Mouse (Mus musculus) limb, embryonic 15.5 days (tissue): ENCODE data around the gene Gm49336. TPM values are rescaled to one million over a fixed set of nuclear protein-coding genes. Genes with fewer than 3 reads are reported as not detected.

ENCODE experiments used
- ATAC-seq: fragments of 200-750 bp; cut with Nextera tagmentation; 2 replicates; pipeline ENCODE4 v1.8.0; 2017; ENCODE audit warnings: low read depth, moderate TSS enrichment; ENCODE audit not compliant: insufficient number of reproducible peaks, low FRiP score, low TSS enrichment
- H3K27ac ChIP-seq: fragments of 300-500 bp; sonication (generic); 2 replicates; pipeline ENCODE4 v1.5.1; 2015; ENCODE audit warnings: moderate library complexity, mild to moderate bottlenecking, inconsistent platforms
- H3K27me3 ChIP-seq: fragments of 300-500 bp; sonication (generic); 2 replicates; pipeline ENCODE4 v1.6.1; 2015; ENCODE audit warnings: inconsistent platforms
- H3K36me3 ChIP-seq: fragments of 300-500 bp; sonication (generic); 2 replicates; pipeline ENCODE4 v1.6.1; 2015; ENCODE audit warnings: inconsistent platforms
- H3K4me1 ChIP-seq: fragments of 300-500 bp; sonication (generic); 2 replicates; pipeline ENCODE4 v1.6.1; 2015; ENCODE audit warnings: inconsistent platforms
- H3K4me2 ChIP-seq: fragments of 300-500 bp; sonication (generic); 2 replicates; pipeline ENCODE4 v1.6.1; 2015; ENCODE audit warnings: mild to moderate bottlenecking, inconsistent platforms
- H3K4me3 ChIP-seq: fragments of 300-500 bp; sonication (generic); 2 replicates; pipeline ENCODE4 v1.5.1; 2015; ENCODE audit warnings: mild to moderate bottlenecking, inconsistent platforms
- H3K9ac ChIP-seq: fragments of 300-500 bp; sonication (generic); 2 replicates; pipeline ENCODE4 v1.6.1; 2015; ENCODE audit warnings: inconsistent platforms
- H3K9me3 ChIP-seq: fragments of 300-500 bp; sonication (generic); 2 replicates; pipeline ENCODE4 v1.6.1; 2016; ENCODE audit warnings: inconsistent platforms
- WGBS: fragments of 180-500 bp; shearing (Covaris S2); methylation state at CpG from one replicate; pipeline ENCODE4 v1.1.7; 2015; 5-methylcytosine and 5-hydroxymethylcytosine counted together
- microRNA counts: library from miRNA; unstranded; fragments of <30 nt; microRNA quantifications from one replicate; lab custom pipeline; 2016
- microRNA-seq: library from miRNA; unstranded; fragments of <30 nt; microRNA quantifications from one replicate; pipeline ENCODE4, GENCODE M21; 2016
- polyA plus RNA-seq: library from polyadenylated mRNA; unstranded; fragments of >200 nt; fragmentation: Nextera tagmentation; extraction: Ambion mirVana; gene quantifications from 2 replicates; pipeline ENCODE4 v1.2.1, GENCODE M21; 2015

The Gm49336 gene
- polyA plus RNA-seq, 1 experiment from 2014 or later, result 45.8 TPM

- Histone ChIP-seq H3K9ac (peak overlapping the region; percentile 54), H3K36me3 (no peaks in the 10 kb centered on the region), H3K9me3 (no peaks in the 10 kb centered on the region), H3K27me3 (peaks cover 56% of the 10 kb centered on the region), H3K4me2 (peak overlapping the region; percentile 99), H3K4me3 (peak overlapping the region; percentile 61), H3K27ac (no peak overlapping the region), H3K4me1 (peaks cover 13% of the 10 kb centered on the region; the same call in 1 of the 2 replicates)
- no peak for ATAC-seq
- WGBS, result 25% methylated on average over 31 of the region's 37 CpGs
These were observed 73.4 kb downstream of the Gm49336 start for GRCm38 (mm10) chr14:60177614-60178570.

- Histone ChIP-seq H3K4me2 (peak overlapping the region; percentile 99), H3K9ac (peak overlapping the region; percentile 54), H3K27ac (no peak overlapping the region), H3K9me3 (no peaks in the 10 kb centered on the region), H3K4me3 (peak overlapping the region; percentile 61), H3K4me1 (peaks cover 13% of the 10 kb centered on the region; the same call in 1 of the 2 replicates), H3K27me3 (peaks cover 59% of the 10 kb centered on the region), H3K36me3 (no peaks in the 10 kb centered on the region)
- ATAC-seq, result peak; percentile 55; the same call in 1 of the 2 replicates
- WGBS, result under 1% methylated on average over 75 of the region's 84 CpGs
These were observed 74.3 kb downstream of the Gm49336 start for GRCm38 (mm10) chr14:60176891-60177613.

- H3K9me3 ChIP-seq, result no peaks in the 10 kb centered on the region
- H3K27me3 ChIP-seq, result peaks cover 59% of the 10 kb centered on the region
- H3K9ac ChIP-seq, result no peak overlapping the region
- H3K36me3 ChIP-seq, result no peaks in the 10 kb centered on the region
- peak overlapping the region; percentile 99 for H3K4me2 ChIP-seq
- peaks cover 13% of the 10 kb centered on the region; the same call in 1 of the 2 replicates for H3K4me1 ChIP-seq
- H3K27ac ChIP-seq, result no peak overlapping the region
- no peak for ATAC-seq
- peak overlapping the region; percentile 61 for H3K4me3 ChIP-seq
- 32% methylated on average over 9 of the region's 9 CpGs for WGBS
These were observed 74.8 kb downstream of the Gm49336 start for GRCm38 (mm10) chr14:60176469-60176890.

- Histone ChIP-seq H3K27ac (no peak overlapping the region), H3K9me3 (no peaks in the 10 kb centered on the region), H3K4me3 (no peak overlapping the region), H3K4me2 (no peak overlapping the region), H3K9ac (no peak overlapping the region), H3K4me1 (peaks cover 8% of the 10 kb centered on the region; the same call in 1 of the 2 replicates), H3K27me3 (peaks cover 38% of the 10 kb centered on the region), H3K36me3 (no peaks in the 10 kb centered on the region)
- no peak for ATAC-seq
- WGBS, result 35% methylated on average over 12 of the region's 12 CpGs
These were observed 78.8 kb downstream of the Gm49336 start for GRCm38 (mm10) chr14:60172286-60173055.

GRCm38 (mm10) chr14:60170845-60171610 lies 80.3 kb downstream of the Gm49336 start:
- no peak overlapping the region for H3K9ac ChIP-seq
- peaks cover 23% of the 10 kb centered on the region for H3K27me3 ChIP-seq
- no peak overlapping the region for H3K4me3 ChIP-seq
- no peak overlapping the region for H3K27ac ChIP-seq
- H3K36me3 ChIP-seq, result no peaks in the 10 kb centered on the region
- no peak for ATAC-seq
- H3K4me2 ChIP-seq, result no peak overlapping the region
- 58% methylated on average over 16 of the region's 16 CpGs for WGBS
- no peaks in the 10 kb centered on the region for H3K4me1 ChIP-seq
- H3K9me3 ChIP-seq, result no peaks in the 10 kb centered on the region

GRCm38 (mm10) chr14:60163367-60163766 lies 87.9 kb downstream of the Gm49336 start:
- H3K9ac ChIP-seq, result no peak overlapping the region
- no peak overlapping the region for H3K4me3 ChIP-seq
- H3K27me3 ChIP-seq, result no peaks in the 10 kb centered on the region
- H3K27ac ChIP-seq, result no peak overlapping the region
- H3K4me1 ChIP-seq, result no peaks in the 10 kb centered on the region
- no peaks in the 10 kb centered on the region for H3K9me3 ChIP-seq
- ATAC-seq, result no peak
- no peak overlapping the region for H3K4me2 ChIP-seq
- H3K36me3 ChIP-seq, result no peaks in the 10 kb centered on the region
- 80% methylated on average over 3 of the region's 3 CpGs for WGBS

MicroRNAs within 50 kb of the gene (microRNA counts, 519-probe panel; counts per million panel counts)
- microRNA mmu-miR-719 (lab: Ali Mortazavi, UCI), result not detected

Small RNA genes lying within 50 kb of the gene (microRNA-seq; reads per million reads assigned to microRNA genes)
- not detected for gene Mir719

Other genes with a start within 250 kb of the Gm49336 start
- 1.0 and 1.9 TPM in 2 replicates for gene Atp8a2, start 54.3 kb downstream of the Gm49336 start, polyA plus RNA-seq
- gene Nupl1, start 76 bp downstream of the Gm49336 start, polyA plus RNA-seq, result not detected in 2 replicates
- gene Mtmr6, start 13.7 kb upstream of the Gm49336 start, polyA plus RNA-seq, result 42.1 and 43.0 TPM in 2 replicates
- 0.71 and 1.2 TPM in 2 replicates for gene Amer2, start 121.8 kb upstream of the Gm49336 start, polyA plus RNA-seq